Mouse (Mus musculus): ENCODE results near the gene Pmm1.

GRCm38 (mm10) chr15:81951159-81951558, 9.6 kb downstream of the Pmm1 start:
- TF ChIP-seq POLR2A (IDR thresholded peaks at IDR 0.05; ENCODE audit: control insufficient read depth, extremely low read depth, insufficient read depth, low read length, poor library complexity), result no peak
- no peak for TF ChIP-seq CTCF (IDR thresholded peaks at IDR 0.05; ENCODE audit: borderline replicate concordance, control insufficient read depth, extremely low read depth, insufficient read depth, low read length, poor library complexity)

Measured in thymus, adult 2 months (tissue).